Mouse (Mus musculus): ENCODE data around the gene Elovl2. TPM values are rescaled to one million over a fixed set of nuclear protein-coding genes. Genes with fewer than 3 reads are reported as not detected.

The Elovl2 gene
- not detected for polyA plus RNA-seq (2017; shearing (Covaris generic))

GRCm38 (mm10) chr13:41220304-41220834 lies at the start of gene Elovl2:
Gene Elovl2, minus strand, starts transcription at chr13:41220405.

GRCm38 (mm10) chr13:41249538-41250317 lies 29.5 kb upstream of the Elovl2 start, which contains the start of gene Smim13:
Gene Smim13, plus strand, starts transcription at chr13:41249844.

Other genes with a start within 250 kb of the Elovl2 start
- gene Pak1ip1, start 219.4 kb downstream of the Elovl2 start, polyA plus RNA-seq (2017; shearing (Covaris generic)): 10 to 100 TPM; 75.8 to 90.3 TPM
- gene Tmem14c, start 204.1 kb downstream of the Elovl2 start, polyA plus RNA-seq (2017; shearing (Covaris generic)): 100 to 1,000 TPM; 201 to 225 TPM
- under 1 TPM in 1 of 2 experiments, not detected in 1; 0.17 TPM for gene Mak, start 140.7 kb downstream of the Elovl2 start, polyA plus RNA-seq (2017; shearing (Covaris generic))
- not detected for gene Gcm2, start 109.4 kb downstream of the Elovl2 start, polyA plus RNA-seq (2017; shearing (Covaris generic))
- gene Sycp2l, start 106.1 kb downstream of the Elovl2 start, polyA plus RNA-seq (2017; shearing (Covaris generic)): under 1 TPM in 1 of 2 experiments, not detected in 1; 0.41 TPM
- 1 to 10 TPM; 8.5 to 9.1 TPM for gene Smim13, start 29.4 kb upstream of the Elovl2 start, polyA plus RNA-seq (2017; shearing (Covaris generic))
- not detected for gene Gm17364, start 53.6 kb upstream of the Elovl2 start, polyA plus RNA-seq (2017; shearing (Covaris generic))